Mouse (Mus musculus) liver, embryonic 14.5 days (tissue): ENCODE data around the gene Cyp2t4.

Source experiments
- CTCF ChIP-seq: IDR thresholded peaks from 2 replicates; pipeline ENCODE4 v1.5.1; 2016; ENCODE audit warnings: antibody characterized with exemption, low read depth, control low read depth
- EP300 ChIP-seq: IDR thresholded peaks from 2 replicates; pipeline ENCODE4 v1.6.1; 2016; ENCODE audit warnings: antibody characterized with exemption, low read depth

GRCm38 (mm10) chr7:27128162-27128561, 25.4 kb upstream of the Cyp2t4 start:
- peak; percentile 63 for TF ChIP-seq CTCF
- no peak for TF ChIP-seq EP300
